Mouse (Mus musculus) mouse embryonic stem cell (cell line): ENCODE data around the gene Rusc1.

Experiments
- in situ Hi-C, 2 experiments: fragments of 300-500 bp; cut with MboI; formaldehyde crosslinking; loops; 1 replicate in 1 of 2; 3 replicates in 1 of 2; pipeline ENCODE4 v1.14.3; 2019 to 2020; ENCODE audit warnings: low sequenced_read_pairs in 2 of 2, low pct_unique_long_range_greater_than_20kb in 1 of 2, mixed read lengths in 1 of 2; ENCODE audit not compliant: unreplicated experiment in 1 of 2

Rusc1 gene

GRCm38 (mm10) chr3:89093175-89093574 is at the start of gene Rusc1:
TSS of gene Rusc1 (minus strand) at chr3:89093311.
- in situ Hi-C loops, result no loop called here

GRCm38 (mm10) chr3:89136365-89136764 is 43.3 kb upstream of the Rusc1 start:
- in situ Hi-C loops, result no loop called here

- in situ Hi-C loops, result no loop called here
These were observed 42.8 kb upstream of the Rusc1 start, which contains the start of gene Pklr for GRCm38 (mm10) chr3:89135958-89136357. TSS of gene Pklr (plus strand) at chr3:89136142.

GRCm38 (mm10) chr3:89133752-89134151 is 40.6 kb upstream of the Rusc1 start:
- in situ Hi-C loops, result no loop called here

GRCm38 (mm10) chr3:89133063-89133450 is 39.9 kb upstream of the Rusc1 start:
- in situ Hi-C loops, result no loop called here

GRCm38 (mm10) chr3:89132285-89133062 is 39.4 kb upstream of the Rusc1 start:
- in situ Hi-C loops, result no loop called here

- in situ Hi-C loops, result no loop called here
These were observed 38.7 kb upstream of the Rusc1 start for GRCm38 (mm10) chr3:89131816-89132215.

- in situ Hi-C loops, result no loop called here
These were observed 36.8 kb upstream of the Rusc1 start for GRCm38 (mm10) chr3:89129908-89130307.

GRCm38 (mm10) chr3:89125981-89126380 is 32.9 kb upstream of the Rusc1 start:
- in situ Hi-C loops, result no loop called here

GRCm38 (mm10) chr3:89124241-89124640 is 31.1 kb upstream of the Rusc1 start:
- in situ Hi-C loops, result no loop called here

GRCm38 (mm10) chr3:89123313-89123712 is 30.2 kb upstream of the Rusc1 start:
- in situ Hi-C loops, result no loop called here

- in situ Hi-C loops, result no loop called here
These were observed 22.4 kb upstream of the Rusc1 start for GRCm38 (mm10) chr3:89115522-89115921.

GRCm38 (mm10) chr3:89113058-89113457 is 19.9 kb upstream of the Rusc1 start:
- in situ Hi-C loops, result no loop called here

GRCm38 (mm10) chr3:89108146-89108545 is 15.0 kb upstream of the Rusc1 start:
- in situ Hi-C loops, result no loop called here

- in situ Hi-C loops, result no loop called here
These were observed 14.4 kb upstream of the Rusc1 start for GRCm38 (mm10) chr3:89107545-89107944.

GRCm38 (mm10) chr3:89106881-89107280 is 13.8 kb upstream of the Rusc1 start:
- in situ Hi-C loops, result no loop called here

GRCm38 (mm10) chr3:89103291-89103595 is 10.1 kb upstream of the Rusc1 start:
- in situ Hi-C loops, result no loop called here

- in situ Hi-C loops, result no loop called here
These were observed 9.6 kb upstream of the Rusc1 start for GRCm38 (mm10) chr3:89102495-89103290.

GRCm38 (mm10) chr3:89101812-89102494 is 8.8 kb upstream of the Rusc1 start, which contains the start of gene Fdps:
TSS of gene Fdps (minus strand) at chr3:89101959.
- in situ Hi-C loops, result no loop called here
